Mouse (Mus musculus) forebrain, embryonic 11.5 days (tissue): Measurements from ENCODE around the gene Myrfl. TPM values are rescaled to one million over a fixed set of nuclear protein-coding genes. Genes with fewer than 3 reads are reported as not detected.

Source experiments
- ATAC-seq: fragments of 200-750 bp; cut with Nextera tagmentation; replicated peaks from 2 replicates; pipeline ENCODE4 v1.8.0; 2017; ENCODE audit warnings: moderate TSS enrichment; ENCODE audit not compliant: low FRiP score
- DNase-seq: peaks from one replicate; pipeline ENCODE4 v3.0.0-alpha.2; 2017; ENCODE audit warnings: low spot score
- H3K27ac ChIP-seq: fragments of 300-500 bp; sonication (generic); 2 replicates; pipeline ENCODE4 v1.5.1; 2014; ENCODE audit warnings: low read depth, low read length
- H3K27me3 ChIP-seq: fragments of 300-500 bp; sonication (generic); 2 replicates; pipeline ENCODE4 v1.6.1; 2014; ENCODE audit warnings: mild to moderate bottlenecking, low read length, mixed read lengths; ENCODE audit not compliant: control insufficient read depth, insufficient read depth
- H3K36me3 ChIP-seq: fragments of 300-500 bp; sonication (generic); 2 replicates; pipeline ENCODE4 v1.6.1; 2014; ENCODE audit warnings: mild to moderate bottlenecking, low read length, moderate library complexity, mixed read lengths; ENCODE audit not compliant: control insufficient read depth, insufficient read depth
- H3K4me1 ChIP-seq: fragments of 300-500 bp; sonication (generic); replicated peaks from 2 replicates; pipeline ENCODE4 v1.6.1; 2014; ENCODE audit warnings: low read length, mixed read lengths; ENCODE audit not compliant: control insufficient read depth, insufficient read depth
- H3K4me2 ChIP-seq: fragments of 300-500 bp; sonication (generic); 2 replicates; pipeline ENCODE4 v1.6.1; 2014; ENCODE audit warnings: low read depth, mild to moderate bottlenecking, low read length, moderate library complexity, mixed read lengths; ENCODE audit not compliant: severe bottlenecking
- H3K4me3 ChIP-seq: fragments of 300-500 bp; sonication (generic); 2 replicates; pipeline ENCODE4 v1.5.1; 2014; ENCODE audit warnings: low read depth, low read length
- H3K9ac ChIP-seq: fragments of 300-500 bp; sonication (generic); 2 replicates; pipeline ENCODE4 v1.6.1; 2014; ENCODE audit warnings: low read length
- H3K9me3 ChIP-seq: fragments of 300-500 bp; sonication (generic); 2 replicates; pipeline ENCODE4 v1.6.1; 2016; ENCODE audit warnings: low read length, mixed read lengths; ENCODE audit not compliant: control insufficient read depth
- WGBS: fragments of 180-500 bp; shearing (Covaris S2); extraction: QIAGEN DNeasy Blood & Tissue Kit; methylation state at CpG from one replicate; pipeline ENCODE4 v1.1.7; 2014; 5-methylcytosine and 5-hydroxymethylcytosine counted together
- polyA plus RNA-seq: library from polyadenylated mRNA; unstranded; fragments of >200 nt; fragmentation: Nextera tagmentation; extraction: Ambion mirVana; gene quantifications from 2 replicates; pipeline ENCODE4 v1.2.1, GENCODE M21; 2014

Gene Myrfl
- polyA plus RNA-seq = 0.08 and 0.17 TPM in 2 replicates

GRCm38 (mm10) chr10:116896336-116897177, at the start of gene Myrfl:
Gene Myrfl (minus strand): TSS chr10:116896919.
- Histone ChIP-seq H3K9ac (no peak within 1 kb of the TSS), H3K27ac (no peak within 1 kb of the TSS), H3K4me3 (no peak within 1 kb of the TSS), H3K9me3 (no peaks in the 10 kb centered on the region), H3K36me3 (no peaks in the 10 kb centered on the region), H3K4me2 (no peak within 1 kb of the TSS), H3K27me3 (no peaks in the 10 kb centered on the region), H3K4me1 (no peaks in the 10 kb centered on the region)
- DNase-seq (no peak), ATAC-seq (no peak)
- 82% methylated on average over 17 of the region's 17 CpGs for WGBS

DNA sequence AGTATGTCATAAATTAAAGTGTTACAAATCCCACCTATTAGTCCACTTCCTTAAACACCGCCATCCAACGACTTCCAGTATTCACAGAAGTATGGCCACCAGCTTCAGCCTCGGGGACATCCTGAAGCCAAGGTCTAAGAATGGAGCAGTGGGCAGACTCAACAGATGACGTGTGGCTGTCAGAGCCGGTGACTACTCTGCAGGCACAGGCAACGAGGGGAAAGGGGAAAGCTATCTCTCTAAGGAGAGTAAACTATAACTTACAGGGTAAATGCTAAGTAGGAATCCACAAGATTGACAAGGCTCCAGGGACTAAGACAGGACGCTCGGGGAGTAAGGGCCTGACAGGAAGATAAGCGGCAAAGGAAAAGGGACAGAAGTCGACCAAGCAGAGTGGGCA, 48.2 kb upstream of the Myrfl start:
- H3K27me3 ChIP-seq = no peaks in the 10 kb centered on the region
- ATAC-seq = no peak
- 81% methylated on average over 10 of the region's 10 CpGs for WGBS

DNA sequence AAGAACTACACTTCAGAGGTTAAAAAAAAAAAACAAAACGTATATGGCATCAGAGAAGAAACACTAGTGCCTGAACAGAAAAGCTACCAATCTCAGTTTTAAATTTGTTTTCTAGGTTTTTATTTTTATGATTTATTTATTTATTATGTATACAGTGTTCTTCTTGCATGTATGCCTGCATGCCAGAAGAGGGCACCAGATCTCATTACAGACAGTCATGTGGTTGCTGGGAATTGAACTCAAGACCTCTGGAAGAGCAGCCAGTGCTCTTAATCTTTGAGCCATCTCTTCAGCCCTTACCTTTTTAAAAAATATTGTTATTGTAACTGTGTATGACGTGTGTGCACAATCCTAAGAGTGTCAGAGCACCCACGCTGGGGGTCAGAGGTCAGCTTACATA, 47.4 kb upstream of the Myrfl start:
- no peak overlapping the region for H3K9ac ChIP-seq
- no peaks in the 10 kb centered on the region; the same call in 1 of the 2 replicates for H3K9me3 ChIP-seq
- DNase-seq = no peak
- no peaks in the 10 kb centered on the region for H3K4me1 ChIP-seq
- no peaks in the 10 kb centered on the region for H3K27me3 ChIP-seq
- no peaks in the 10 kb centered on the region; the same call in 1 of the 2 replicates for H3K36me3 ChIP-seq
- no peak for ATAC-seq
- H3K4me3 ChIP-seq = no peak overlapping the region
- no peak overlapping the region for H3K27ac ChIP-seq
- no peak overlapping the region for H3K4me2 ChIP-seq
- WGBS = 91% methylated on average over 3 of the region's 3 CpGs

More for the DNA sequence above, 48.2 kb upstream of the Myrfl start:
- Histone ChIP-seq H3K4me1 (no peaks in the 10 kb centered on the region), H3K9me3 (no peaks in the 10 kb centered on the region; the same call in 1 of the 2 replicates), H3K27ac (no peak overlapping the region), H3K4me2 (no peak overlapping the region), H3K4me3 (no peak overlapping the region), H3K36me3 (no peaks in the 10 kb centered on the region; the same call in 1 of the 2 replicates), H3K9ac (no peak overlapping the region)
- DNase-seq = no peak

GRCm38 (mm10) chr10:116943025-116943424, 46.3 kb upstream of the Myrfl start:
- Histone ChIP-seq H3K27ac (no peak overlapping the region), H3K4me3 (no peak overlapping the region), H3K9me3 (no peaks in the 10 kb centered on the region; the same call in 1 of the 2 replicates), H3K4me1 (no peaks in the 10 kb centered on the region), H3K36me3 (peaks cover 3% of the 10 kb centered on the region), H3K4me2 (no peak overlapping the region), H3K27me3 (no peaks in the 10 kb centered on the region), H3K9ac (no peak overlapping the region)
- 96% methylated on average over 6 of the region's 6 CpGs for WGBS
- DNase-seq = no peak
- ATAC-seq = no peak

DNA sequence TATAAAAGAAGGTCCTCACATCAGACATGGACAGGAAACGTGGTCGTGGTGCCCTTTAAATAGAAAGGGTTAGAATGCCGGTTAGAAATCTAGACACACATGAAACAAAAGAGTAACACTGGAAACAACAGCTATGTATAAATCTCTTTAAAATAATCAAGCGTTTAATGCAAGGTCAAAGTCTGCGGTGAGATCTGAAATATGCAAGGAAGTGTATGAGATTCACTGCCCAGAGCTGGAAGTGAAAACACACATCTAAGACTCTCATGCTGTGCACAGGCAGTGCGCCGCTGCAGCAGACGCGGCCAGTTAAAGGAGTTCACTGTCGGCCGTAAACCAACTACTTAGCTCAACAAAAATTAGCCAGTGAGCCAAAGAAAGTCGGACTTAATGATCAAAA, 38.3 kb upstream of the Myrfl start:
- H3K36me3 ChIP-seq = peaks cover 8% of the 10 kb centered on the region
- DNase-seq = no peak

GRCm38 (mm10) chr10:116933794-116934193, 37.1 kb upstream of the Myrfl start:
- H3K4me1 ChIP-seq = no peaks in the 10 kb centered on the region
- no peaks in the 10 kb centered on the region for H3K9me3 ChIP-seq
- no peaks in the 10 kb centered on the region for H3K27me3 ChIP-seq
- H3K27ac ChIP-seq = no peak overlapping the region
- H3K36me3 ChIP-seq = peaks cover 7% of the 10 kb centered on the region
- no peak overlapping the region for H3K4me3 ChIP-seq
- DNase-seq = no peak
- no peak overlapping the region for H3K9ac ChIP-seq
- no peak for ATAC-seq
- WGBS = 94% methylated on average over 7 of the region's 7 CpGs
- H3K4me2 ChIP-seq = no peak overlapping the region

More for the DNA sequence above, 38.3 kb upstream of the Myrfl start:
- ATAC-seq = no peak
- no peaks in the 10 kb centered on the region for H3K9me3 ChIP-seq
- H3K4me2 ChIP-seq = no peak overlapping the region
- H3K9ac ChIP-seq = no peak overlapping the region
- no peak overlapping the region for H3K4me3 ChIP-seq
- no peaks in the 10 kb centered on the region for H3K4me1 ChIP-seq
- H3K27ac ChIP-seq = no peak overlapping the region
- 84% methylated on average over 12 of the region's 12 CpGs for WGBS
- no peaks in the 10 kb centered on the region for H3K27me3 ChIP-seq

- no peak overlapping the region for H3K9ac ChIP-seq
- WGBS = 88% methylated on average over 13 of the region's 13 CpGs
- no peaks in the 10 kb centered on the region for H3K4me1 ChIP-seq
- no peak overlapping the region for H3K27ac ChIP-seq
- DNase-seq = no peak
- H3K36me3 ChIP-seq = peaks cover 2% of the 10 kb centered on the region; the same call in 1 of the 2 replicates
- no peaks in the 10 kb centered on the region for H3K9me3 ChIP-seq
- H3K27me3 ChIP-seq = no peaks in the 10 kb centered on the region
- H3K4me3 ChIP-seq = no peak overlapping the region
- ATAC-seq = no peak
- no peak overlapping the region for H3K4me2 ChIP-seq
Observed at GRCm38 (mm10) chr10:116932418-116932817, 35.7 kb upstream of the Myrfl start.

GRCm38 (mm10) chr10:116931497-116932179, 34.9 kb upstream of the Myrfl start:
- Histone ChIP-seq H3K4me1 (no peaks in the 10 kb centered on the region), H3K9me3 (no peaks in the 10 kb centered on the region), H3K4me2 (no peak overlapping the region), H3K4me3 (no peak overlapping the region), H3K36me3 (no peaks in the 10 kb centered on the region; the same call in 1 of the 2 replicates), H3K9ac (no peak overlapping the region), H3K27me3 (no peaks in the 10 kb centered on the region), H3K27ac (no peak overlapping the region)
- ATAC-seq = no peak
- no peak for DNase-seq
- 90% methylated on average over 15 of the region's 15 CpGs for WGBS
